Mouse (Mus musculus) hindbrain, postnatal 0 days (tissue): Measurements from ENCODE around the gene Gpi1. TPM values are rescaled to one million over a fixed set of nuclear protein-coding genes. Genes with fewer than 3 reads are reported as not detected.

Source experiments
- ATAC-seq: fragments of 200-750 bp; cut with Nextera tagmentation; 2 replicates; pipeline ENCODE4 v1.8.0; 2017; ENCODE audit warnings: mild to moderate bottlenecking, moderate TSS enrichment, moderate library complexity
- DNase-seq: peaks from one replicate; pipeline ENCODE4 v3.0.0-alpha.2; 2015; ENCODE audit warnings: low spot score
- H3K27ac ChIP-seq: fragments of 300-500 bp; sonication (generic); 2 replicates; pipeline ENCODE4 v1.5.1; 2014; ENCODE audit warnings: mild to moderate bottlenecking
- H3K27me3 ChIP-seq: fragments of 300-500 bp; sonication (generic); 2 replicates; pipeline ENCODE4 v1.6.1; 2014; ENCODE audit warnings: low read length, mixed read lengths; ENCODE audit not compliant: insufficient read depth
- H3K36me3 ChIP-seq: fragments of 300-500 bp; sonication (generic); 2 replicates; pipeline ENCODE4 v1.6.1; 2014; ENCODE audit warnings: low read length, mixed read lengths; ENCODE audit not compliant: insufficient read depth
- H3K4me1 ChIP-seq: fragments of 300-500 bp; sonication (generic); 2 replicates; pipeline ENCODE4 v1.6.1; 2014; ENCODE audit warnings: antibody characterized with exemption, low read length, mixed read lengths; ENCODE audit not compliant: insufficient read depth
- H3K4me2 ChIP-seq: fragments of 300-500 bp; sonication (generic); 2 replicates; pipeline ENCODE4 v1.6.1; 2014; ENCODE audit warnings: low read depth, mild to moderate bottlenecking, low read length, moderate library complexity, mixed read lengths
- H3K4me3 ChIP-seq: fragments of 300-500 bp; sonication (generic); 2 replicates; pipeline ENCODE4 v1.5.1; 2014; ENCODE audit warnings: low read length
- H3K9ac ChIP-seq: fragments of 300-500 bp; sonication (generic); replicated peaks from 2 replicates; pipeline ENCODE4 v1.6.1; 2014; ENCODE audit warnings: mild to moderate bottlenecking, low read length, moderate library complexity, mixed read lengths
- H3K9me3 ChIP-seq: fragments of 300-500 bp; sonication (generic); 2 replicates; pipeline ENCODE4 v1.6.1; 2016; ENCODE audit warnings: low read length, mixed read lengths
- CTCF ChIP-seq: IDR thresholded peaks from 2 replicates; pipeline ENCODE4 v1.5.1; 2016; ENCODE audit warnings: antibody characterized with exemption, control low read depth, low read depth
- WGBS: fragments of 180-500 bp; shearing (Covaris S2); extraction: QIAGEN DNeasy Blood & Tissue Kit; methylation state at CpG from one replicate; pipeline ENCODE4 v1.1.7; 2014; 5-methylcytosine and 5-hydroxymethylcytosine counted together
- polyA plus RNA-seq: library from polyadenylated mRNA; unstranded; fragments of >200 nt; fragmentation: Nextera tagmentation; extraction: Ambion mirVana; gene quantifications from 2 replicates; pipeline ENCODE4 v1.2.1, GENCODE M21; 2015
- total RNA-seq: library from RNA; depleted of rRNA; stranded (reverse); fragments of >200 nt; gene quantifications from 2 replicates; pipeline ENCODE4 v1.2.3, GENCODE M21; 2014; rRNA removed

Gpi1 gene
- total RNA-seq (389 and 393 TPM in 2 replicates), polyA plus RNA-seq (413 and 448 TPM in 2 replicates)

GRCm38 (mm10) chr7:34230116-34230515 lies at the start of gene Gpi1:
TSS of gene Gpi1 (minus strand) at chr7:34230336.
- peak within 1 kb of the TSS; percentile 58 for H3K9ac ChIP-seq
- peaks cover 25% of the 10 kb centered on the region for H3K36me3 ChIP-seq
- peaks cover 12% of the 10 kb centered on the region for H3K4me1 ChIP-seq
- peak within 1 kb of the TSS; percentile 74 for H3K4me3 ChIP-seq
- peak within 1 kb of the TSS; percentile 85 for H3K4me2 ChIP-seq
- TF ChIP-seq CTCF = peak; percentile 56
- ATAC-seq = peak; percentile 58
- no peaks in the 10 kb centered on the region for H3K9me3 ChIP-seq
- DNase-seq = peak; percentile 91
- H3K27me3 ChIP-seq = no peaks in the 10 kb centered on the region
- 3% methylated on average over 39 of the region's 39 CpGs for WGBS
- peak within 1 kb of the TSS; percentile 80 for H3K27ac ChIP-seq

GRCm38 (mm10) chr7:34277656-34278055 lies 47.5 kb upstream of the Gpi1 start:
- 85% methylated on average over 2 of the region's 2 CpGs for WGBS
- ATAC-seq = no peak
- Histone ChIP-seq H3K27me3 (no peaks in the 10 kb centered on the region), H3K9ac (no peak overlapping the region), H3K36me3 (no peaks in the 10 kb centered on the region), H3K4me3 (no peak overlapping the region), H3K4me1 (no peaks in the 10 kb centered on the region), H3K4me2 (no peak overlapping the region), H3K9me3 (no peaks in the 10 kb centered on the region), H3K27ac (no peak overlapping the region)
- no peak for DNase-seq
- TF ChIP-seq CTCF = no peak

- Histone ChIP-seq H3K4me3 (no peak overlapping the region), H3K36me3 (no peaks in the 10 kb centered on the region), H3K4me1 (no peaks in the 10 kb centered on the region), H3K27me3 (no peaks in the 10 kb centered on the region), H3K4me2 (no peak overlapping the region), H3K9me3 (no peaks in the 10 kb centered on the region), H3K27ac (no peak overlapping the region), H3K9ac (no peak overlapping the region)
- no peak for TF ChIP-seq CTCF
- 89% methylated on average over 3 of the region's 3 CpGs for WGBS
- DNase-seq (no peak), ATAC-seq (no peak)
Measured at GRCm38 (mm10) chr7:34276066-34276465, 45.9 kb upstream of the Gpi1 start.

- WGBS = 71% methylated on average over 4 of the region's 4 CpGs
Measured at GRCm38 (mm10) chr7:34272465-34272864, 42.3 kb upstream of the Gpi1 start.

GRCm38 (mm10) chr7:34268463-34268862 lies 38.3 kb upstream of the Gpi1 start:
- 84% methylated on average over 1 of the region's 1 CpGs for WGBS
- TF ChIP-seq CTCF = no peak

More at GRCm38 (mm10) chr7:34272465-34272864, 42.3 kb upstream of the Gpi1 start:
- no peak for TF ChIP-seq CTCF
- DNase-seq = no peak
- Histone ChIP-seq H3K9ac (no peak overlapping the region), H3K27ac (no peak overlapping the region), H3K4me2 (no peak overlapping the region), H3K27me3 (no peaks in the 10 kb centered on the region), H3K9me3 (no peaks in the 10 kb centered on the region), H3K4me1 (no peaks in the 10 kb centered on the region), H3K4me3 (no peak overlapping the region), H3K36me3 (no peaks in the 10 kb centered on the region)
- no peak for ATAC-seq

GRCm38 (mm10) chr7:34266421-34266820 lies 36.3 kb upstream of the Gpi1 start:
- H3K9ac ChIP-seq = no peak overlapping the region
- no peaks in the 10 kb centered on the region for H3K4me1 ChIP-seq
- peaks cover 4% of the 10 kb centered on the region; the same call in 1 of the 2 replicates for H3K36me3 ChIP-seq
- TF ChIP-seq CTCF = no peak
- ATAC-seq (no peak), DNase-seq (no peak)
- no peaks in the 10 kb centered on the region for H3K27me3 ChIP-seq
- no peak overlapping the region for H3K4me2 ChIP-seq
- no peak overlapping the region for H3K27ac ChIP-seq
- no peak overlapping the region for H3K4me3 ChIP-seq
- no peaks in the 10 kb centered on the region for H3K9me3 ChIP-seq

More at GRCm38 (mm10) chr7:34268463-34268862, 38.3 kb upstream of the Gpi1 start:
- Histone ChIP-seq H3K4me2 (no peak overlapping the region), H3K9ac (no peak overlapping the region), H3K9me3 (no peaks in the 10 kb centered on the region), H3K4me1 (no peaks in the 10 kb centered on the region), H3K36me3 (no peaks in the 10 kb centered on the region), H3K27me3 (no peaks in the 10 kb centered on the region), H3K27ac (no peak overlapping the region), H3K4me3 (no peak overlapping the region)
- no peak for DNase-seq
- no peak for ATAC-seq

GRCm38 (mm10) chr7:34265876-34266346 lies 35.8 kb upstream of the Gpi1 start:
- H3K4me1 ChIP-seq = no peaks in the 10 kb centered on the region
- H3K4me2 ChIP-seq = no peak overlapping the region
- peak; percentile 61; the same call in 1 of the 2 replicates for ATAC-seq
- H3K36me3 ChIP-seq = peaks cover 4% of the 10 kb centered on the region; the same call in 1 of the 2 replicates
- no peak overlapping the region for H3K9ac ChIP-seq
- no peak overlapping the region for H3K27ac ChIP-seq
- no peak overlapping the region for H3K4me3 ChIP-seq
- H3K27me3 ChIP-seq = no peaks in the 10 kb centered on the region
- DNase-seq = peak; percentile 61
- WGBS = 48% methylated on average over 5 of the region's 5 CpGs
- H3K9me3 ChIP-seq = no peaks in the 10 kb centered on the region
- peak; percentile 73 for TF ChIP-seq CTCF
